Mouse (Mus musculus) neutrophil, adult 83 days (primary cell): Measurements from ENCODE around the gene Bhmt. TPM values are rescaled to one million over a fixed set of nuclear protein-coding genes. Genes with fewer than 3 reads are reported as not detected.

ENCODE experiments used
- total RNA-seq, 2 experiments: library from RNA; stranded (reverse); gene quantifications; one replicate each; pipeline ENCODE4 v1.2.4; 2023

Bhmt gene
- total RNA-seq, result not detected

DNA sequence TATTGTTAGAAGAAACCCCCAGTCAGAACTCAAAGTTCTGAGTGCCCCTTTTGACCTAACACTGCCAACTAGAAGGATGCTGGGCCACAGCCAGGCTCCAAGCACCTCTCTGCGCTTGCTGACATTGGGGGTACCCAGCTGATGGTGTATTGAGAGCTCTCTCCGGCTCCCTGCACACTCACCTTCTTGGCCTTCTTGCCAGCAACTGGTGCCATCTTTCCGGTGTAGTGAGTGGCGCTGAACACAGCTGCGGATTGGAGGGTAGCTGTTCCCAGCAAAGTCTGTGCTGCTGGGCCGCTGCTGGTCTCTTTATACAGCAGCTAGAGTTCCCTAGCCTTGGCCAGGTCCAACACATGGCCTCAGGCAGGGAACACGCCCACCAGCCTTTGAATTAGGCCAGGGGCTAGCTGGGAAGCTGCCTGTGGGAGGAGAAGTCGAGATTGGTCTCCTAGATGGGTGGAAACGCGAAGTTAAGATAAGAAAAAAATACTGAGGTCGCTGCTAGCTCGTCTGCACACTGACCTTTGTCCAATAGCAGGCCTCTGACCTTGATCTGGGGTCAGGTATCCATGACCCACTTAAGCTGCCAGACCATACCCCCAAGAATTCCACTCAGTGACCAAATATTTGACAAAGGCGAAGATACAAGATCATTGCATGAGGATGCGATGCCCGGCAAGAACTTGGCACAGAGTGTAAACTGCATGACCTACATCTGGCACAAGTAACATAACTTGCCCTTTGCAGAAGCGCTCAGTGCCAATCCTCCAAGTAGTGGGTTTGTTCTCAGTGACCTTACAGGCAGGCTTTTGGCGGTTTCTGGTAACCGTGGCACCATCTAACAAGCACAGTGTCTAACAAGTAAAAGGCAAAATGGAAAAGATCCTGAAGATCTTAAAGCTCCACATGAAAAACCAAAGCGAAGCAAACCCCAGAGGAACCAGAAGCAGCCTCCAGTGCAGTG lies at the start of gene Bhmt:
Gene Bhmt (minus strand): TSS at position 680 of the 964 bp plus-strand sequence.

DNA sequence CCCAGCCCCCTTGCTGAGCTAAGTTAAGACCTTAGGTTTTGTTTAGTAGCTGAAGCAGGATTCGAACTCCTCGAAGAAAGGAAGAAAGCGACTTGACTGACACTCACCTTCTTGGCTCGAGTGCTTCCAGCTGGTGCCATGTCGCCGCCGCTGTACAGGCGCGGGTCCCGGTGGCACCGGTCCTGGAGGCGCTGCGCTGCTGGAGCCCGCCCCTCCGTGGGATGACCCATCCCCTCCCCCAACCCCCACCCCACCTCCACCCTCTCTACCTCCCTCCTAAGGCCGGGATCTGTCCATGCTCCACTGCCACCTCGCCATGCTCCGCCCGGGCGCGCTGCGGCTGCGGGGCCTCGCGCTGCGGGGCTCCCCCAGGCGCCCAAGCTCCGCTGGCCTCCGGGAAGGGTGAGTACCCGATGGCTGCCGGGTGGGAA lies 36.4 kb upstream of the Bhmt start, which contains the start of the genes Bhmt2 and Dmgdh:
Gene Bhmt2 (minus strand): TSS at position 172 of the 431 bp plus-strand sequence.
Gene Dmgdh (plus strand): TSS at position 303 of the 431 bp plus-strand sequence.

Other genes with a start within 250 kb of the Bhmt start
- gene Jmy, start 138.2 kb downstream of the Bhmt start, total RNA-seq, result 10 to 100 TPM; 12.3 to 13.5 TPM
- gene Bhmt2, start 36.3 kb upstream of the Bhmt start, total RNA-seq, result not detected
- gene Dmgdh, start 36.5 kb upstream of the Bhmt start, total RNA-seq, result not detected
- gene Arsb, start 133.7 kb upstream of the Bhmt start, total RNA-seq, result 10 to 100 TPM; 47.2 to 51.9 TPM